Mouse (Mus musculus) liver, embryonic 11.5 days (tissue): Measurements from ENCODE around the gene Ppp4r3b. TPM values are rescaled to one million over a fixed set of nuclear protein-coding genes. Genes with fewer than 3 reads are reported as not detected.

Experiments
- ATAC-seq: fragments of 200-750 bp; cut with Nextera tagmentation; replicated peaks from 2 replicates; pipeline ENCODE4 v1.8.0; 2017; ENCODE audit warnings: moderate number of reproducible peaks, mild to moderate bottlenecking, moderate TSS enrichment, moderate library complexity; ENCODE audit not compliant: low FRiP score
- DNase-seq: peaks from one replicate; pipeline ENCODE4 v3.0.0-alpha.2; 2017; ENCODE audit warnings: low spot score
- H3K27ac ChIP-seq: fragments of 300-500 bp; sonication (generic); 2 replicates; pipeline ENCODE4 v1.5.1; 2014; ENCODE audit warnings: mild to moderate bottlenecking, low read depth, low read length, control low read depth
- H3K27me3 ChIP-seq: fragments of 300-500 bp; sonication (generic); replicated peaks from 2 replicates; pipeline ENCODE4 v1.6.1; 2014; ENCODE audit warnings: low read length, mixed read lengths; ENCODE audit not compliant: control insufficient read depth, insufficient read depth
- H3K36me3 ChIP-seq: fragments of 300-500 bp; sonication (generic); 2 replicates; pipeline ENCODE4 v1.6.1; 2014; ENCODE audit warnings: mild to moderate bottlenecking, low read length, moderate library complexity, mixed read lengths; ENCODE audit not compliant: control insufficient read depth, insufficient read depth
- H3K4me1 ChIP-seq: fragments of 300-500 bp; sonication (generic); replicated peaks from 2 replicates; pipeline ENCODE4 v1.6.1; 2014; ENCODE audit warnings: low read length, mixed read lengths; ENCODE audit not compliant: control insufficient read depth, insufficient read depth
- H3K4me2 ChIP-seq: fragments of 300-500 bp; sonication (generic); 2 replicates; pipeline ENCODE4 v1.6.1; 2014; ENCODE audit warnings: mild to moderate bottlenecking, control low read depth, moderate library complexity
- H3K4me3 ChIP-seq: fragments of 300-500 bp; sonication (generic); 2 replicates; pipeline ENCODE4 v1.5.1; 2014; ENCODE audit warnings: low read depth, low read length, control low read depth
- H3K9ac ChIP-seq: fragments of 300-500 bp; sonication (generic); 2 replicates; pipeline ENCODE4 v1.6.1; 2014; ENCODE audit warnings: low read depth, low read length, control low read depth
- H3K9me3 ChIP-seq: fragments of 300-500 bp; sonication (generic); 2 replicates; pipeline ENCODE4 v1.6.1; 2016; ENCODE audit warnings: low read length, inconsistent platforms, mixed read lengths; ENCODE audit not compliant: control insufficient read depth
- WGBS: fragments of 180-500 bp; shearing (Covaris S2); extraction: QIAGEN DNeasy Blood & Tissue Kit; methylation state at CpG from one replicate; pipeline ENCODE4 v1.1.7; 2014; 5-methylcytosine and 5-hydroxymethylcytosine counted together
- polyA plus RNA-seq: library from polyadenylated mRNA; unstranded; fragments of >200 nt; fragmentation: Nextera tagmentation; extraction: Ambion mirVana; gene quantifications from 2 replicates; pipeline ENCODE4 v1.2.1, GENCODE M21; 2014

Ppp4r3b gene
- 74.1 and 78.8 TPM in 2 replicates for polyA plus RNA-seq

GRCm38 (mm10) chr11:29172563-29173124, at the start of gene Ppp4r3b:
TSS of gene Ppp4r3b (plus strand) at chr11:29172890.
- Histone ChIP-seq H3K36me3 (no peaks in the 10 kb centered on the region), H3K27ac (peak within 1 kb of the TSS; percentile 96), H3K9ac (peak within 1 kb of the TSS; percentile 100), H3K4me2 (peak within 1 kb of the TSS; percentile 83), H3K4me3 (peak within 1 kb of the TSS; percentile 96), H3K9me3 (no peaks in the 10 kb centered on the region), H3K27me3 (no peaks in the 10 kb centered on the region), H3K4me1 (peaks cover 6% of the 10 kb centered on the region)
- DNase-seq (peak; percentile 95), ATAC-seq (peak; percentile 96)
- under 1% methylated on average over 50 of the region's 50 CpGs for WGBS

GRCm38 (mm10) chr11:29129862-29130384, 42.8 kb upstream of the Ppp4r3b start:
- Histone ChIP-seq H3K4me3 (peak overlapping the region; percentile 79), H3K27ac (no peak overlapping the region), H3K4me2 (peak overlapping the region; percentile 61), H3K36me3 (peaks cover 3% of the 10 kb centered on the region; the same call in 1 of the 2 replicates), H3K27me3 (no peaks in the 10 kb centered on the region), H3K4me1 (no peaks in the 10 kb centered on the region), H3K9me3 (no peaks in the 10 kb centered on the region), H3K9ac (peak overlapping the region; percentile 81)
- DNase-seq, result no peak
- WGBS, result 66% methylated on average over 11 of the region's 11 CpGs
- peak; percentile 26; the same call in 1 of the 2 replicates for ATAC-seq

GRCm38 (mm10) chr11:29130385-29131355, 42.0 kb upstream of the Ppp4r3b start, which contains the start of gene Pnpt1:
TSS of gene Pnpt1 (plus strand) at chr11:29130744.
- ATAC-seq (peak; percentile 100), DNase-seq (peak; percentile 87)
- 4% methylated on average over 50 of the region's 50 CpGs for WGBS

GRCm38 (mm10) chr11:29140671-29141070, 32.0 kb upstream of the Ppp4r3b start:
- Histone ChIP-seq H3K9ac (no peak overlapping the region), H3K36me3 (peaks cover 15% of the 10 kb centered on the region; the same call in 1 of the 2 replicates), H3K4me2 (no peak overlapping the region), H3K27me3 (no peaks in the 10 kb centered on the region), H3K4me1 (no peaks in the 10 kb centered on the region), H3K9me3 (no peaks in the 10 kb centered on the region), H3K4me3 (no peak overlapping the region), H3K27ac (no peak overlapping the region)
- DNase-seq (no peak), ATAC-seq (no peak)
- 86% methylated on average over 1 of the region's 1 CpGs for WGBS

More at GRCm38 (mm10) chr11:29130385-29131355, 42.0 kb upstream of the Ppp4r3b start, which contains the start of gene Pnpt1:
- H3K9ac ChIP-seq, result peak within 1 kb of the TSS; percentile 81
- no peaks in the 10 kb centered on the region for H3K27me3 ChIP-seq
- H3K27ac ChIP-seq, result peak within 1 kb of the TSS; percentile 30; the same call in 1 of the 2 replicates
- H3K4me2 ChIP-seq, result peak within 1 kb of the TSS; percentile 62
- peak within 1 kb of the TSS; percentile 79 for H3K4me3 ChIP-seq
- H3K36me3 ChIP-seq, result peaks cover 3% of the 10 kb centered on the region; the same call in 1 of the 2 replicates
- no peaks in the 10 kb centered on the region for H3K4me1 ChIP-seq
- H3K9me3 ChIP-seq, result no peaks in the 10 kb centered on the region

- DNase-seq, result no peak
- H3K9me3 ChIP-seq, result no peaks in the 10 kb centered on the region
- no peak overlapping the region for H3K4me3 ChIP-seq
- H3K36me3 ChIP-seq, result peaks cover 10% of the 10 kb centered on the region; the same call in 1 of the 2 replicates
- no peaks in the 10 kb centered on the region for H3K4me1 ChIP-seq
- 86% methylated on average over 2 of the region's 2 CpGs for WGBS
- no peak overlapping the region for H3K27ac ChIP-seq
- no peak for ATAC-seq
- no peak overlapping the region for H3K9ac ChIP-seq
- no peaks in the 10 kb centered on the region for H3K27me3 ChIP-seq
- H3K4me2 ChIP-seq, result no peak overlapping the region
Observed at GRCm38 (mm10) chr11:29148901-29149300, 23.8 kb upstream of the Ppp4r3b start.

- no peak overlapping the region for H3K9ac ChIP-seq
- 90% methylated on average over 4 of the region's 4 CpGs for WGBS
Observed at GRCm38 (mm10) chr11:29163569-29163968, 9.1 kb upstream of the Ppp4r3b start.

GRCm38 (mm10) chr11:29171959-29172391, 715 bp upstream of the Ppp4r3b start:
- WGBS, result under 1% methylated on average over 34 of the region's 34 CpGs
- Histone ChIP-seq H3K27ac (peak overlapping the region; percentile 96), H3K4me3 (peak overlapping the region; percentile 96), H3K9ac (peak overlapping the region; percentile 100), H3K9me3 (no peaks in the 10 kb centered on the region), H3K27me3 (no peaks in the 10 kb centered on the region), H3K4me2 (peak overlapping the region; percentile 83), H3K4me1 (peaks cover 6% of the 10 kb centered on the region), H3K36me3 (no peaks in the 10 kb centered on the region)
- DNase-seq (peak; percentile 48), ATAC-seq (peak; percentile 26; the same call in 1 of the 2 replicates)

More at GRCm38 (mm10) chr11:29163569-29163968, 9.1 kb upstream of the Ppp4r3b start:
- H3K27me3 ChIP-seq, result no peaks in the 10 kb centered on the region
- H3K36me3 ChIP-seq, result peaks cover 13% of the 10 kb centered on the region
- ATAC-seq (no peak), DNase-seq (no peak)
- H3K4me3 ChIP-seq, result no peak overlapping the region
- H3K4me1 ChIP-seq, result no peaks in the 10 kb centered on the region
- no peaks in the 10 kb centered on the region for H3K9me3 ChIP-seq
- H3K27ac ChIP-seq, result no peak overlapping the region
- H3K4me2 ChIP-seq, result no peak overlapping the region

- under 1% methylated on average over 38 of the region's 38 CpGs for WGBS
- H3K36me3 ChIP-seq, result no peaks in the 10 kb centered on the region
- H3K4me3 ChIP-seq, result peak overlapping the region; percentile 96
- H3K27me3 ChIP-seq, result no peaks in the 10 kb centered on the region
- peaks cover 6% of the 10 kb centered on the region for H3K4me1 ChIP-seq
- DNase-seq (no peak), ATAC-seq (peak; percentile 75)
- no peaks in the 10 kb centered on the region for H3K9me3 ChIP-seq
- H3K9ac ChIP-seq, result peak overlapping the region; percentile 100
- peak overlapping the region; percentile 80 for H3K4me2 ChIP-seq
- H3K27ac ChIP-seq, result peak overlapping the region; percentile 96
Observed at GRCm38 (mm10) chr11:29173125-29173631, 488 bp downstream of the Ppp4r3b start.
